Mouse (Mus musculus) spleen, adult 2 months (tissue): ENCODE data around the gene Dync1i2. TPM values are rescaled to one million over a fixed set of nuclear protein-coding genes. Genes with fewer than 3 reads are reported as not detected.

ENCODE experiments used
- DNase-seq, 2 experiments: peaks; one replicate each; pipeline versions ENCODE4 v3.0.0 to v3.0.0-alpha.2; 2012 to 2021; ENCODE audit warnings: low spot score in 2 of 2, low read depth in 1 of 2
- H3K27ac ChIP-seq: fragments of 200-500 bp; 2 replicates; pipeline ENCODE4 v1.5.1; 2012; ENCODE audit warnings: low read length, inconsistent platforms; ENCODE audit not compliant: insufficient read depth
- H3K27me3 ChIP-seq: fragments of 200-500 bp; 2 replicates; pipeline ENCODE4 v1.6.1; 2012; ENCODE audit warnings: mild to moderate bottlenecking, moderate library complexity, low read length, inconsistent platforms; ENCODE audit not compliant: control insufficient read depth, insufficient read depth
- H3K36me3 ChIP-seq: fragments of 200-500 bp; 2 replicates; pipeline ENCODE4 v1.6.1; 2012; ENCODE audit warnings: mild to moderate bottlenecking, low read length, inconsistent platforms; ENCODE audit not compliant: control insufficient read depth, insufficient read depth
- H3K4me1 ChIP-seq: fragments of 200-500 bp; 2 replicates; pipeline ENCODE4 v1.6.1; 2011; ENCODE audit warnings: inconsistent platforms; ENCODE audit not compliant: control insufficient read depth, insufficient read depth, insufficient read length
- H3K4me3 ChIP-seq: fragments of 200-500 bp; 2 replicates; pipeline ENCODE4 v1.5.1; 2011; ENCODE audit warnings: mild to moderate bottlenecking, inconsistent platforms; ENCODE audit not compliant: insufficient read depth, insufficient read length; ENCODE audit errors: extremely low read depth
- CTCF ChIP-seq: fragments of 200-500 bp; IDR thresholded peaks from 2 replicates; pipeline ENCODE4 v1.5.1; 2011; ENCODE audit warnings: mild to moderate bottlenecking, inconsistent platforms; ENCODE audit not compliant: insufficient read depth, insufficient read length, insufficient replicate concordance; ENCODE audit errors: extremely low read depth
- POLR2A ChIP-seq: fragments of 200-500 bp; IDR thresholded peaks from 2 replicates; pipeline ENCODE4 v1.6.1; 2011; ENCODE audit warnings: low read depth, low read length, inconsistent platforms
- WGBS: fragments of 180-500 bp; shearing (Covaris S2); methylation state at CpG from one replicate; pipeline ENCODE4 v1.1.7; 2018; 5-methylcytosine and 5-hydroxymethylcytosine counted together
- polyA plus RNA-seq: library from polyadenylated mRNA; depleted of rRNA; stranded (reverse); fragments of >200 nt; gene quantifications from 2 replicates; pipeline ENCODE4 v1.2.3, GENCODE M21; 2012

Gene Dync1i2
- polyA plus RNA-seq, 1 experiment: 7.7 TPM

GRCm38 (mm10) chr2:71177250-71177615 lies 34.3 kb upstream of the Dync1i2 start:
- DNase-seq: no peak
- Histone ChIP-seq H3K27me3 (no peaks in the 10 kb centered on the region), H3K27ac (no peak overlapping the region), H3K4me1 (no peaks in the 10 kb centered on the region), H3K36me3 (no peaks in the 10 kb centered on the region), H3K4me3 (no peak overlapping the region)
- TF ChIP-seq CTCF (no peak), POLR2A (no peak)
- 72% methylated on average over 1 of the region's 1 CpGs for WGBS

DNA sequence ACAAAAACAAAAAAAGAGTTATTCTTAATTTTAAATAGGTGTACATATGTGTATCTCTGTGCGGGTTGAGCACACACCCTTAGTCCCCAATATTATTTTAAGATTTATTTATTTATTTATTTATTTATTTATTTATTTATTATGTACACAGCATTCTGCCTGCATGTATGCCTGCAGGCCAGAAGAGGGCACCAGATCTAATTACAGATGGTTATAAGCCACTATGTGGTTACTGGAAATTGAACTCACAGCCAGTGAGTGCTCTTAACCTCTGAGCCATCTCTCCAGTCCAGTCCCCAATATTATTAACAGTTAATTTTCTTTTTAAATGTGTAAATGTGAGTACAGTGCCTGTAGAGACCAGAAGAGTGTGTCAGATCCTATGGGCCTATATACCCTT lies 33.7 kb upstream of the Dync1i2 start:
- Histone ChIP-seq H3K4me1 (no peaks in the 10 kb centered on the region), H3K27me3 (no peaks in the 10 kb centered on the region), H3K27ac (no peak overlapping the region), H3K4me3 (no peak overlapping the region), H3K36me3 (no peaks in the 10 kb centered on the region)
- TF ChIP-seq POLR2A (no peak), CTCF (no peak)
- WGBS: 91% methylated on average over 1 of the region's 1 CpGs
- no peak for DNase-seq

- no peaks in the 10 kb centered on the region for H3K4me1 ChIP-seq
- no peaks in the 10 kb centered on the region for H3K36me3 ChIP-seq
- no peak for TF ChIP-seq POLR2A
- no peak for TF ChIP-seq CTCF
- no peak overlapping the region for H3K4me3 ChIP-seq
- no peaks in the 10 kb centered on the region for H3K27me3 ChIP-seq
- 91% methylated on average over 10 of the region's 10 CpGs for WGBS
- H3K27ac ChIP-seq: no peak overlapping the region
- DNase-seq: no peak
Observed at GRCm38 (mm10) chr2:71179716-71180115, 31.8 kb upstream of the Dync1i2 start.

DNA sequence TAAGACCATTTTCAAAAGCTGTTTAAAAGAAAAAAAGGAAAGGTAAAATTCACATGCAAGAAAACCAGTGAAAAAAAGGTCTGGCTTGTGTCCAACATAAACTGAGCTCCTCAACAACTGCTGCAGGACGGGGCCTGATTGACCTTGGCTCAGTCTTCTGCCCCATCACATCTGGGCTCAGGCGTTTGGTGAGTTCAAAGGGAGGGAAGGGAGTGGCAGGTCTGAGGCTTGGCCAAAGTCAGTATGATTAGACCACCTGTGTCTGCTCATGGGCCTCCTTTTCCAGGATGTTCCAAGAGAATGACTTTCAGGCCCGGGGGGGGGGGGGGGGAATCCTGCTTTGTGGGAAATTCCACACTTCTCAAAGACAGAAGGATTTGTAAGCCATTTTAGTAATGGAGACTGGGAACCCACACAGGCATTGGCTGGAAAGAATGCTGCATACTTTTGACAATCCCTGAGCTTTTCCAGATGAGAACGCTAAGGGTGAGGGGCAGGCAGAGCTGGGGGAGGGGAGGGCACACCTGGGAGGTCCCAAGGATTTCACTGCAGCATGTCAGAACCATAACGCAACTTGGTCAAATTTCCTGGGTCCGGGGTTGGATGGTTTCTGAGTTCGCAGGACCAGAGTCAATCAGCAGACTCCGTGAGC lies 30.8 kb upstream of the Dync1i2 start:
- no peaks in the 10 kb centered on the region for H3K27me3 ChIP-seq
- H3K36me3 ChIP-seq: no peaks in the 10 kb centered on the region
- no peak overlapping the region for H3K4me3 ChIP-seq
- TF ChIP-seq POLR2A (no peak), CTCF (no peak)
- H3K27ac ChIP-seq: no peak overlapping the region
- no peak for DNase-seq
- H3K4me1 ChIP-seq: no peaks in the 10 kb centered on the region
- 67% methylated on average over 8 of the region's 8 CpGs for WGBS

GRCm38 (mm10) chr2:71187950-71188349 lies 23.6 kb upstream of the Dync1i2 start:
- no peak overlapping the region for H3K4me3 ChIP-seq
- H3K27ac ChIP-seq: no peak overlapping the region
- no peaks in the 10 kb centered on the region for H3K36me3 ChIP-seq
- no peak for TF ChIP-seq POLR2A
- TF ChIP-seq CTCF: no peak
- H3K4me1 ChIP-seq: no peaks in the 10 kb centered on the region
- H3K27me3 ChIP-seq: peaks cover 2% of the 10 kb centered on the region; the same call in 1 of the 2 replicates
- 76% methylated on average over 3 of the region's 3 CpGs for WGBS
- no peak for DNase-seq

GRCm38 (mm10) chr2:71188861-71189260 lies 22.6 kb upstream of the Dync1i2 start:
- Histone ChIP-seq H3K4me1 (no peaks in the 10 kb centered on the region), H3K27me3 (peaks cover 2% of the 10 kb centered on the region; the same call in 1 of the 2 replicates), H3K36me3 (no peaks in the 10 kb centered on the region), H3K27ac (no peak overlapping the region), H3K4me3 (no peak overlapping the region)
- no peak for DNase-seq
- WGBS: 83% methylated on average over 2 of the region's 2 CpGs
- no peak for TF ChIP-seq POLR2A
- TF ChIP-seq CTCF: no peak

DNA sequence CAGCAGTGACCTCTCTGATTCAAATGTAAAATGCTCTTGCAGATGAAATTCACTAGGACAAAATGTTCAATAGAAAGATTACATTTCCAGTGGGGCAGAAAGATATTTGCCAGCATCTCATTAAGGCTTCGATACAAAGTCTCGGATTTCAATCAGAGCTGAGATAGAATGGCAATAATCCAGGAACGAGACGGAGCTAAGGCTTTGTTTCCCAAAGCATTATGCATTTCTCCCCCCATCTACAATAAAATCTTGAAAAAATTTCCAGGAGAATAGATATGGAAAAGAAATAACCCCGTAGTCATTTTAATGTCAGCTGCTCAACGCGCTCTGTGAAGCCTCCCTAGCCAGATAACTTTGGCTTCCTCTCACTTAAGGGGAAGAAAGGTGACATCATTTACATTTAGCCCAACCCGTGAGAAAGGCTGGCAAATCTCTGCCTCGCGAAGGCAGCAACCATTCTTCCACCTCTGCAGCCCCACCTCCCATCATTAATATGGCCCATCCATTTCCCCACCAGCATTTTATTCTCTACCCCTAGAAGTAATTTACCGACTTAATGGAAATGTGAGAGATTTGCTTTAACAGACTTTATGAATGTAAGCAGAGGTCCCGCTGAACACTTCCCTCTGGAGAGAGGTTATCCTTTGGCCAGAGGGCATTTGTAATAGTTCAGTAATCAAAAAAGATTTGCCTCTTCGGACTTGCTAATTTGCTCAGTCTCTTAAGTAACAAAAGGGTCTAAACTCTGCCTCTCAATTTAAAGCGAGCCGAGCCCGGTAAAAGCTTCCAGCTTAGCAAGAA lies 19.9 kb upstream of the Dync1i2 start:
- no peak overlapping the region for H3K4me3 ChIP-seq
- no peaks in the 10 kb centered on the region for H3K4me1 ChIP-seq
- DNase-seq: no peak
- no peaks in the 10 kb centered on the region for H3K36me3 ChIP-seq
- TF ChIP-seq POLR2A: no peak
- no peak for TF ChIP-seq CTCF
- H3K27me3 ChIP-seq: peaks cover 2% of the 10 kb centered on the region; the same call in 1 of the 2 replicates
- no peak overlapping the region for H3K27ac ChIP-seq
- 45% methylated on average over 16 of the region's 16 CpGs for WGBS
